Mouse (Mus musculus): ENCODE results near the gene Gphn. TPM values are rescaled to one million over a fixed set of nuclear protein-coding genes. Genes with fewer than 3 reads are reported as not detected.

Gphn gene
- polyA plus RNA-seq (2012; rRNA removed), result 30.0 and 33.6 TPM in 2 replicates

GRCm38 (mm10) chr12:78225707-78226518, at the start of gene Gphn:
Gene Gphn, plus strand, starts transcription at chr12:78226379.
- Histone ChIP-seq H3K27me3 (replicated peaks; ENCODE audit: control insufficient read depth, insufficient read depth, low read length) (no peaks in the 10 kb centered on the region), H3K4me1 (ENCODE audit: control insufficient read depth, insufficient read depth, low read length) (peaks cover 3% of the 10 kb centered on the region; the same call in 1 of the 2 replicates), H3K36me3 (ENCODE audit: control insufficient read depth, insufficient read depth, low read length) (no peaks in the 10 kb centered on the region), H3K27ac (ENCODE audit: insufficient read depth, low read depth, low read length) (peak within 1 kb of the TSS; percentile 95), H3K4me3 (ENCODE audit: insufficient read depth, low read depth, low read length) (peak within 1 kb of the TSS; percentile 93)
- TF ChIP-seq POLR2A (IDR thresholded peaks at IDR 0.05; ENCODE audit: low read depth, low read length), result peak; percentile 82
- TF ChIP-seq CTCF (conservative IDR thresholded peaks at IDR 0.05; ENCODE audit: insufficient read depth, insufficient read length, low read depth, low read length), result no peak
- under 1% methylated on average over 70 of the region's 70 CpGs for WGBS
- peak; percentile 95 for DNase-seq

DNA sequence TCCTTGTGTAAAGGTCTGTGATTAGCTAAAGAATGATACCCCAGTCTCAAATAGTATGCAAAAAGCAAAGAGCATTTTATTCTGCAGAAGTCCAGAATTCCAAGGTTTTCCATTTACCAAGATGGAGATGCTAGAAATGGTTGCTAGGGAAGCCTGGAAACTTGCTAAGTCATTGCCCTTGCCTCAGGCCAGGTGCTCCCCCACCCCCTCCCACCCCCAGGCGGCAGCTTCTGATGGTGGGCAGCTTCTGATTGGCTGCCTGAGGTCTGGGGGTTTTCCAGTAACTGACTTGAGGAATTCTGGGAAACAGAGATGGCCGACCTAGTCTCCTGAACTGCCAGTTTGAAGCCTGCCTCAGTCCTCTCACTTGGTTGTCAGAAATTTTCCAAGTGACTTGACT, 44.7 kb upstream of the Gphn start:
- no peak for DNase-seq
- H3K27me3 ChIP-seq (replicated peaks; ENCODE audit: control insufficient read depth, insufficient read depth, low read length), result no peaks in the 10 kb centered on the region
- no peaks in the 10 kb centered on the region for H3K4me1 ChIP-seq (ENCODE audit: control insufficient read depth, insufficient read depth, low read length)
- WGBS, result 73% methylated on average over 2 of the region's 2 CpGs
- H3K36me3 ChIP-seq (ENCODE audit: control insufficient read depth, insufficient read depth, low read length), result no peaks in the 10 kb centered on the region
- TF ChIP-seq POLR2A (IDR thresholded peaks at IDR 0.05; ENCODE audit: low read depth, low read length) (no peak), CTCF (conservative IDR thresholded peaks at IDR 0.05; ENCODE audit: insufficient read depth, insufficient read length, low read depth, low read length) (no peak)
- no peak overlapping the region for H3K4me3 ChIP-seq (ENCODE audit: insufficient read depth, low read depth, low read length)
- no peak overlapping the region for H3K27ac ChIP-seq (ENCODE audit: insufficient read depth, low read depth, low read length)

DNA sequence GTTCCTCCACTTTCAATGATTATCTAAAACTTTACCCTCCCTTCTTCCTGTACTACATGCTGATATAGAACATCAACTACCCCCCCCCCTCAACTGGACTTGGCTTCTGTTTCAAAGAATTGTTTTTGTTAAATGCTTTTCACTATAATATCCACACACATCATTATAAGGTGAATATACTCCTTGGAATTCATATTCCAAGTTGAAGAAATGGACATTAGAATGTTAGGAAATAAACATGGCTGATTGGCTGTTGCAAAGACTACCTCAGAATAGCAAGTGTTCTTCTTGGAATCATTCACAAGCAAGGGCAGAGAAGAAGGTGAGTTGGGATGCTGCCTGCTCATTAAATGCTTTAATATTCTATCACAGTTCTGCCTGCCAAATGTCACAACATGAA, 32.2 kb upstream of the Gphn start, which contains the start of gene Gm6657:
Gm6657 (plus strand) TSS at position 301 of the 400 bp plus-strand sequence.
- Histone ChIP-seq H3K4me3 (ENCODE audit: insufficient read depth, low read depth, low read length) (no peak within 1 kb of the TSS), H3K27ac (ENCODE audit: insufficient read depth, low read depth, low read length) (no peak within 1 kb of the TSS), H3K36me3 (ENCODE audit: control insufficient read depth, insufficient read depth, low read length) (no peaks in the 10 kb centered on the region), H3K27me3 (replicated peaks; ENCODE audit: control insufficient read depth, insufficient read depth, low read length) (no peaks in the 10 kb centered on the region), H3K4me1 (ENCODE audit: control insufficient read depth, insufficient read depth, low read length) (no peaks in the 10 kb centered on the region)
- TF ChIP-seq POLR2A (IDR thresholded peaks at IDR 0.05; ENCODE audit: low read depth, low read length) (no peak), CTCF (conservative IDR thresholded peaks at IDR 0.05; ENCODE audit: insufficient read depth, insufficient read length, low read depth, low read length) (no peak)
- no peak for DNase-seq

- DNase-seq, result no peak
- TF ChIP-seq POLR2A (IDR thresholded peaks at IDR 0.05; ENCODE audit: low read depth, low read length) (no peak), CTCF (conservative IDR thresholded peaks at IDR 0.05; ENCODE audit: insufficient read depth, insufficient read length, low read depth, low read length) (no peak)
- no peak overlapping the region for H3K4me3 ChIP-seq (ENCODE audit: insufficient read depth, low read depth, low read length)
- H3K4me1 ChIP-seq (ENCODE audit: control insufficient read depth, insufficient read depth, low read length), result no peaks in the 10 kb centered on the region
- WGBS, result 67% methylated on average over 2 of the region's 2 CpGs
- H3K36me3 ChIP-seq (ENCODE audit: control insufficient read depth, insufficient read depth, low read length), result no peaks in the 10 kb centered on the region
- no peaks in the 10 kb centered on the region for H3K27me3 ChIP-seq (replicated peaks; ENCODE audit: control insufficient read depth, insufficient read depth, low read length)
- H3K27ac ChIP-seq (ENCODE audit: insufficient read depth, low read depth, low read length), result no peak overlapping the region
These were observed 30.8 kb upstream of the Gphn start for GRCm38 (mm10) chr12:78195368-78195767.

- TF ChIP-seq CTCF (conservative IDR thresholded peaks at IDR 0.05; ENCODE audit: insufficient read depth, insufficient read length, low read depth, low read length) (no peak), POLR2A (IDR thresholded peaks at IDR 0.05; ENCODE audit: low read depth, low read length) (no peak)
- DNase-seq, result no peak
- Histone ChIP-seq H3K27ac (ENCODE audit: insufficient read depth, low read depth, low read length) (no peak overlapping the region), H3K4me3 (ENCODE audit: insufficient read depth, low read depth, low read length) (no peak overlapping the region), H3K27me3 (replicated peaks; ENCODE audit: control insufficient read depth, insufficient read depth, low read length) (no peaks in the 10 kb centered on the region), H3K4me1 (ENCODE audit: control insufficient read depth, insufficient read depth, low read length) (peaks cover 4% of the 10 kb centered on the region), H3K36me3 (ENCODE audit: control insufficient read depth, insufficient read depth, low read length) (no peaks in the 10 kb centered on the region)
- 79% methylated on average over 5 of the region's 5 CpGs for WGBS
These were observed 22.5 kb upstream of the Gphn start for GRCm38 (mm10) chr12:78203646-78204045.

- peak; percentile 69 for DNase-seq
- Histone ChIP-seq H3K4me3 (ENCODE audit: insufficient read depth, low read depth, low read length) (no peak overlapping the region), H3K27me3 (replicated peaks; ENCODE audit: control insufficient read depth, insufficient read depth, low read length) (no peaks in the 10 kb centered on the region), H3K4me1 (ENCODE audit: control insufficient read depth, insufficient read depth, low read length) (peaks cover 7% of the 10 kb centered on the region), H3K36me3 (ENCODE audit: control insufficient read depth, insufficient read depth, low read length) (no peaks in the 10 kb centered on the region), H3K27ac (ENCODE audit: insufficient read depth, low read depth, low read length) (peak overlapping the region; percentile 86)
- TF ChIP-seq CTCF (conservative IDR thresholded peaks at IDR 0.05; ENCODE audit: insufficient read depth, insufficient read length, low read depth, low read length) (peak; percentile 43), POLR2A (IDR thresholded peaks at IDR 0.05; ENCODE audit: low read depth, low read length) (no peak)
- 3% methylated on average over 5 of the region's 5 CpGs for whole genome bisulfite sequencing
These were observed 20.1 kb upstream of the Gphn start for GRCm38 (mm10) chr12:78205915-78206570.

GRCm38 (mm10) chr12:78206571-78206960, 19.6 kb upstream of the Gphn start:
- 84% methylated on average over 4 of the region's 4 CpGs for WGBS

More at GRCm38 (mm10) chr12:78206571-78206960, 19.6 kb upstream of the Gphn start:
- no peak overlapping the region for H3K4me3 ChIP-seq (ENCODE audit: insufficient read depth, low read depth, low read length)
- H3K27me3 ChIP-seq (replicated peaks; ENCODE audit: control insufficient read depth, insufficient read depth, low read length), result no peaks in the 10 kb centered on the region
- H3K27ac ChIP-seq (ENCODE audit: insufficient read depth, low read depth, low read length), result peak overlapping the region; percentile 86
- H3K36me3 ChIP-seq (ENCODE audit: control insufficient read depth, insufficient read depth, low read length), result no peaks in the 10 kb centered on the region
- peaks cover 7% of the 10 kb centered on the region for H3K4me1 ChIP-seq (ENCODE audit: control insufficient read depth, insufficient read depth, low read length)
- no peak for TF ChIP-seq POLR2A (IDR thresholded peaks at IDR 0.05; ENCODE audit: low read depth, low read length)
- no peak for TF ChIP-seq CTCF (conservative IDR thresholded peaks at IDR 0.05; ENCODE audit: insufficient read depth, insufficient read length, low read depth, low read length)
- DNase-seq, result no peak

Data from kidney, adult 2 months (tissue).